Mouse (Mus musculus): ENCODE results near the gene Yy2. TPM values are rescaled to one million over a fixed set of nuclear protein-coding genes. Genes with fewer than 3 reads are reported as not detected.
A peak's percentile ranks its signal among the peaks of the same experiment; 100 is the strongest.

The Yy2 gene
- polyA plus RNA-seq (2014; fragmentation: Nextera tagmentation; extraction: Ambion mirVana): 4.2 and 4.5 TPM in 2 replicates

- Histone ChIP-seq H3K27ac (ENCODE audit: low read depth, low read length) (no peak within 1 kb of the TSS), H3K4me1 (replicated peaks; ENCODE audit: control insufficient read depth, insufficient read depth, low read length) (no peaks in the 10 kb centered on the region), H3K9me3 (ENCODE audit: control insufficient read depth, low read length) (no peaks in the 10 kb centered on the region), H3K4me3 (ENCODE audit: low read depth, low read length) (no peak within 1 kb of the TSS), H3K9ac (ENCODE audit: low read depth, low read length) (no peak within 1 kb of the TSS), H3K36me3 (ENCODE audit: control insufficient read depth, insufficient read depth, low read length) (no peaks in the 10 kb centered on the region), H3K27me3 (ENCODE audit: control insufficient read depth, insufficient read depth, low read length) (no peaks in the 10 kb centered on the region), H3K4me2 (replicated peaks; ENCODE audit: low read depth, low read length) (no peak within 1 kb of the TSS)
- ATAC-seq (ENCODE audit: low FRiP score): no peak
- DNase-seq (ENCODE audit: low spot score): no peak
- WGBS: 86% methylated on average over 26 of the region's 26 CpGs
These were observed at the start of gene Yy2 for GRCm38 (mm10) chrX:157568840-157569239. Gene Yy2, minus strand, starts transcription at chrX:157568985.

DNA sequence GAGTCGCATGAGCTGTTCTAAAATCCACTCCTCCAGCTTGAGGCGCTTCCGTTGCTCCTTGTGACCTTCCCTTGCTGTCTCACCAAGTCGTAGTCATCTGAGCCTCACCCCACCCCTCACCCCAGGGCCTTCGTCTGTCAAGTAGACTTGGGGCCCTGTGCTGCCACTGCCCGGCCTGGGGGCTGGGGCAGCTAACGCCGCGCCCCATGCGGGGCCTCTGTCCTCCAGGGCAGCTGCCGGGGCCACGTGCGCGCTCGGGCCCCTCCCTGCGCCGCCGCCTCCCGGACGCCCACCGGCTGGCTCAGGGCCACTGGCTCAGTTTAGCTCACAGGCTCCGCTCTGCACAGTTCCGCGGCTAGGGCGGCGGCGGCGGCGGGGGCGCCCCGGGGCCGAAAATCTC is 44.1 kb upstream of the Yy2 start:
- H3K9me3 ChIP-seq (ENCODE audit: control insufficient read depth, low read length): no peaks in the 10 kb centered on the region
- H3K4me1 ChIP-seq (replicated peaks; ENCODE audit: control insufficient read depth, insufficient read depth, low read length): no peaks in the 10 kb centered on the region
- no peaks in the 10 kb centered on the region for H3K27me3 ChIP-seq (ENCODE audit: control insufficient read depth, insufficient read depth, low read length)
- 31% methylated on average over 17 of the region's 32 CpGs for WGBS
- H3K4me3 ChIP-seq (ENCODE audit: low read depth, low read length): no peak overlapping the region
- H3K27ac ChIP-seq (ENCODE audit: low read depth, low read length): no peak overlapping the region
- ATAC-seq (ENCODE audit: low FRiP score) (peak; percentile 45), DNase-seq (ENCODE audit: low spot score) (no peak)
- no peak overlapping the region for H3K9ac ChIP-seq (ENCODE audit: low read depth, low read length)
- H3K4me2 ChIP-seq (replicated peaks; ENCODE audit: low read depth, low read length): peak overlapping the region; percentile 32
- no peaks in the 10 kb centered on the region for H3K36me3 ChIP-seq (ENCODE audit: control insufficient read depth, insufficient read depth, low read length)

DNA sequence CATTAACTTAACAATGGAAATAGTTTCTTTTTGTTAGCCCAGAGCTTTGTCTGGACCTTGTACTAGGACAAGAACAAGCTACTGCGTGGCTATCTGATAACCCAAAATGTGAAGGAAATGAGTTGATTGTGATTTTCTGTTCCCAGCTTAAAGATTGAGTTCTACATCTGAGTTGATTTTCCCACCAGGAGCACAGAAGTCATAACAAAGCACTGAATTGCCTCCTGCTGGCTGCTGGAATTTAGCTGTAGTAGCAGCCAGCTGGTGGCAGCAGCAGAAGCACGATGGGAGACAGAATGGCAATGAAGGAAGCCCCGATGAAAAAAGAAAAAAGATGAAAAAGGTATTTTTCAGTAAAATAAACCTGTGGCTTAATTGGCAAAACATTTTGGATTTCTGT is 32.7 kb upstream of the Yy2 start:
- ATAC-seq (ENCODE audit: low FRiP score): no peak
- 16% methylated on average over 3 of the region's 3 CpGs for WGBS
- Histone ChIP-seq H3K9ac (ENCODE audit: low read depth, low read length) (no peak overlapping the region), H3K4me2 (replicated peaks; ENCODE audit: low read depth, low read length) (no peak overlapping the region), H3K27ac (ENCODE audit: low read depth, low read length) (no peak overlapping the region), H3K36me3 (ENCODE audit: control insufficient read depth, insufficient read depth, low read length) (no peaks in the 10 kb centered on the region), H3K27me3 (ENCODE audit: control insufficient read depth, insufficient read depth, low read length) (no peaks in the 10 kb centered on the region), H3K9me3 (ENCODE audit: control insufficient read depth, low read length) (no peaks in the 10 kb centered on the region), H3K4me3 (ENCODE audit: low read depth, low read length) (no peak overlapping the region), H3K4me1 (replicated peaks; ENCODE audit: control insufficient read depth, insufficient read depth, low read length) (no peaks in the 10 kb centered on the region)
- DNase-seq (ENCODE audit: low spot score): peak; percentile 52

GRCm38 (mm10) chrX:157598186-157598996 is 29.6 kb upstream of the Yy2 start, which contains the start of gene Mbtps2:
Gene Mbtps2, minus strand, starts transcription at chrX:157598715.
- peak; percentile 71 for DNase-seq (ENCODE audit: low spot score)
- no peaks in the 10 kb centered on the region for H3K27me3 ChIP-seq (ENCODE audit: control insufficient read depth, insufficient read depth, low read length)
- no peaks in the 10 kb centered on the region for H3K36me3 ChIP-seq (ENCODE audit: control insufficient read depth, insufficient read depth, low read length)
- H3K4me3 ChIP-seq (ENCODE audit: low read depth, low read length): peak within 1 kb of the TSS; percentile 59
- ATAC-seq (ENCODE audit: low FRiP score): peak; percentile 90
- peak within 1 kb of the TSS; percentile 75 for H3K9ac ChIP-seq (ENCODE audit: low read depth, low read length)
- WGBS: 18% methylated on average over 56 of the region's 74 CpGs
- H3K9me3 ChIP-seq (ENCODE audit: control insufficient read depth, low read length): no peaks in the 10 kb centered on the region
- H3K27ac ChIP-seq (ENCODE audit: low read depth, low read length): peak within 1 kb of the TSS; percentile 85
- H3K4me1 ChIP-seq (replicated peaks; ENCODE audit: control insufficient read depth, insufficient read depth, low read length): no peaks in the 10 kb centered on the region
- H3K4me2 ChIP-seq (replicated peaks; ENCODE audit: low read depth, low read length): peak within 1 kb of the TSS; percentile 34

- Histone ChIP-seq H3K4me1 (replicated peaks; ENCODE audit: control insufficient read depth, insufficient read depth, low read length) (no peaks in the 10 kb centered on the region), H3K9ac (ENCODE audit: low read depth, low read length) (peak overlapping the region; percentile 75), H3K36me3 (ENCODE audit: control insufficient read depth, insufficient read depth, low read length) (no peaks in the 10 kb centered on the region), H3K4me3 (ENCODE audit: low read depth, low read length) (peak overlapping the region; percentile 59), H3K9me3 (ENCODE audit: control insufficient read depth, low read length) (no peaks in the 10 kb centered on the region), H3K27me3 (ENCODE audit: control insufficient read depth, insufficient read depth, low read length) (no peaks in the 10 kb centered on the region), H3K4me2 (replicated peaks; ENCODE audit: low read depth, low read length) (peak overlapping the region; percentile 34), H3K27ac (ENCODE audit: low read depth, low read length) (peak overlapping the region; percentile 85)
- ATAC-seq (ENCODE audit: low FRiP score) (peak; percentile 22), DNase-seq (ENCODE audit: low spot score) (peak; percentile 25)
- 23% methylated on average over 17 of the region's 17 CpGs for WGBS
These were observed 28.9 kb upstream of the Yy2 start for GRCm38 (mm10) chrX:157597585-157598185.

DNA sequence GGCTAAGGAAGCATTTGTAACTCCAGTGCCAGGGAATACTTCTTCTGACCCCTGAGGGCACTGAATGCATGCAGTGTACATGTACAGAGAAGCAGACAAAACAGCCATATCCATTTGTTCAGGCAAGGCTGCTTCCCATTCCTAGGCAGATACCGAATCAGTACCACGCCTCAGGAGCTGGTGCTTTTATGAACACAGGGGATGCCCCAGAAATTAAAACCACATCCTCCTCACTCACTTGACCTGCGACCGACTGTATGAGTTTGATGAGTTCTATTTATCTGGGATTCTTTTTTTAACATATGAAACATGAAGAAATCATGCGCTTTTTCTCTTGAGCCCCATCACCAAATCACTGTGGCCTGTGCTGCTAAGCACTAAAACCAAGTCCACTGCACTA is 28.0 kb upstream of the Yy2 start:
- no peaks in the 10 kb centered on the region for H3K27me3 ChIP-seq (ENCODE audit: control insufficient read depth, insufficient read depth, low read length)
- ATAC-seq (ENCODE audit: low FRiP score) (no peak), DNase-seq (ENCODE audit: low spot score) (no peak)
- peak overlapping the region; percentile 59; the same call in 1 of the 2 replicates for H3K4me3 ChIP-seq (ENCODE audit: low read depth, low read length)
- no peak overlapping the region for H3K9ac ChIP-seq (ENCODE audit: low read depth, low read length)
- 85% methylated on average over 5 of the region's 5 CpGs for WGBS
- no peaks in the 10 kb centered on the region for H3K9me3 ChIP-seq (ENCODE audit: control insufficient read depth, low read length)
- no peak overlapping the region for H3K4me2 ChIP-seq (replicated peaks; ENCODE audit: low read depth, low read length)
- no peak overlapping the region for H3K27ac ChIP-seq (ENCODE audit: low read depth, low read length)
- no peaks in the 10 kb centered on the region for H3K36me3 ChIP-seq (ENCODE audit: control insufficient read depth, insufficient read depth, low read length)
- H3K4me1 ChIP-seq (replicated peaks; ENCODE audit: control insufficient read depth, insufficient read depth, low read length): no peaks in the 10 kb centered on the region

DNA sequence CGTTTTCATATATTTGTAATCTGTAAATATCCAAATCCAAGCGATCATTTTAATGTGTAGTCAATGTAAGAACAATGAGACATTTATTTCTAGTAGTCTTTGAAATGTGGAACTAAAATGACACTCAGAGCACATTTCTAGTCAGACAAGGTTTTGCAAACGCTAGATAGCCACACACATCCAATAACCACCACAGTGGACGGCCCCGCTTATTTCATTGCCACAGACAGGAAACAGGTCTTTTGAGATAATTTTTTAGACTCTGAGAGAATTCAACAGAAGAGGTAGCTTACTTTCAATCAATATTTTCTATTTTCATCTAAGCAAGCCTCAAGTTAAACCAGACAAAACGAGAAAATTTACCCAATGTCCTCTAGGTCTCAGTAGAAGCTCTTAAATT is 27.1 kb upstream of the Yy2 start:
- H3K9me3 ChIP-seq (ENCODE audit: control insufficient read depth, low read length): no peaks in the 10 kb centered on the region
- no peaks in the 10 kb centered on the region for H3K27me3 ChIP-seq (ENCODE audit: control insufficient read depth, insufficient read depth, low read length)
- DNase-seq (ENCODE audit: low spot score): no peak
- no peak overlapping the region for H3K4me3 ChIP-seq (ENCODE audit: low read depth, low read length)
- no peak overlapping the region for H3K27ac ChIP-seq (ENCODE audit: low read depth, low read length)
- no peak overlapping the region for H3K9ac ChIP-seq (ENCODE audit: low read depth, low read length)
- no peak overlapping the region for H3K4me2 ChIP-seq (replicated peaks; ENCODE audit: low read depth, low read length)
- 87% methylated on average over 6 of the region's 6 CpGs for WGBS
- no peaks in the 10 kb centered on the region for H3K4me1 ChIP-seq (replicated peaks; ENCODE audit: control insufficient read depth, insufficient read depth, low read length)
- no peaks in the 10 kb centered on the region for H3K36me3 ChIP-seq (ENCODE audit: control insufficient read depth, insufficient read depth, low read length)
- ATAC-seq (ENCODE audit: low FRiP score): no peak

DNA sequence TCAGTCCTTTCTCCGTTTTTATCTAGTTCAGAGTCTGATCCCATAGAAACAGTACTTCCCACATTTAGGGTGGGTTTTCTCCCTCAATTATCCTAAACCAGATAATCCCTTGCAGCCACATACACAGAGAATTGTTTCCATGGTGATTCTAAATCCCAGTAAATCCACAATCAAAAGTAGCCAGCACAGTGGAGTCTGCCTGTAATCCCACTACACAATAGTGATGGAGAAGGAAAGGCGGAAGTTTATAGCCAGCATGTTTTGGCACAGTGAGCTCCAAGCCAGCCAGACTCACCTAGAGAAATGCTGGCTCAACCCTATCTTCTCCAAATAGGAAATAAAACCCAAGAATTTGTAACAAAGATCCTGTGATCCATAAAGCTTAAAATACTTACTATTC is 25.8 kb upstream of the Yy2 start:
- Histone ChIP-seq H3K9ac (ENCODE audit: low read depth, low read length) (no peak overlapping the region), H3K27me3 (ENCODE audit: control insufficient read depth, insufficient read depth, low read length) (no peaks in the 10 kb centered on the region), H3K4me1 (replicated peaks; ENCODE audit: control insufficient read depth, insufficient read depth, low read length) (no peaks in the 10 kb centered on the region), H3K9me3 (ENCODE audit: control insufficient read depth, low read length) (no peaks in the 10 kb centered on the region), H3K27ac (ENCODE audit: low read depth, low read length) (no peak overlapping the region), H3K36me3 (ENCODE audit: control insufficient read depth, insufficient read depth, low read length) (no peaks in the 10 kb centered on the region), H3K4me3 (ENCODE audit: low read depth, low read length) (no peak overlapping the region), H3K4me2 (replicated peaks; ENCODE audit: low read depth, low read length) (no peak overlapping the region)
- 91% methylated on average over 2 of the region's 2 CpGs for WGBS
- no peak for DNase-seq (ENCODE audit: low spot score)
- ATAC-seq (ENCODE audit: low FRiP score): no peak

DNA sequence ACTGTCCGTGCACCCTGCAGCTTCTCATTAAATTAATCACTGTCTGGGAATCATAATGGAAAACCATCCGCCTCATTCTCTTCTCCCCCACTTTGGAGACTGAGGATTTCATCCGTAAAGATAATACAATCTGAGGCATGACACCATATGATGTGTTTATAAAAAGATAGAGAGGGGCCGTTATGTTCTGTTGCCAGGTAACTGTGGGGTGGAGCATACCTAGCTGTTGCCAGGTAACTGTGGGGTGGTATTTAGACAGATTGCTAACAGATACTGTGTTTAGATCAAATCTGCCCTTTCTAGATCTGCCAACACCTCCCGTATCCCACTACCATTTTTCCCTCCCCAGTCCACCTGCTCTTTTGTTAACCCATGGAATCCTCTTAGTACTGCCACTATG is 18.2 kb upstream of the Yy2 start:
- Histone ChIP-seq H3K4me2 (replicated peaks; ENCODE audit: low read depth, low read length) (no peak overlapping the region), H3K27me3 (ENCODE audit: control insufficient read depth, insufficient read depth, low read length) (no peaks in the 10 kb centered on the region), H3K4me3 (ENCODE audit: low read depth, low read length) (no peak overlapping the region), H3K4me1 (replicated peaks; ENCODE audit: control insufficient read depth, insufficient read depth, low read length) (no peaks in the 10 kb centered on the region), H3K27ac (ENCODE audit: low read depth, low read length) (no peak overlapping the region), H3K9ac (ENCODE audit: low read depth, low read length) (no peak overlapping the region), H3K9me3 (ENCODE audit: control insufficient read depth, low read length) (no peaks in the 10 kb centered on the region), H3K36me3 (ENCODE audit: control insufficient read depth, insufficient read depth, low read length) (no peaks in the 10 kb centered on the region)
- no peak for DNase-seq (ENCODE audit: low spot score)
- ATAC-seq (ENCODE audit: low FRiP score): no peak
- 77% methylated on average over 5 of the region's 5 CpGs for WGBS

All from hindbrain, embryonic 11.5 days (tissue).